Mouse (Mus musculus) heart, embryonic 12.5 days (tissue): ENCODE measurements at regions not wholly inside any gene's neighbourhood (a gene's known extent, or its start where the extent isn't known, plus 50 kb on each side); places are given as distances from the start of the nearest gene placed in this dataset.
A peak's percentile ranks its signal among the peaks of the same experiment; 100 is the strongest.

Source experiments
- ATAC-seq: fragments of 200-750 bp; cut with Nextera tagmentation; 2 replicates; pipeline ENCODE4 v1.8.0; 2017; ENCODE audit warnings: moderate TSS enrichment, moderate library complexity; ENCODE audit not compliant: insufficient number of reproducible peaks, low FRiP score
- H3K27ac ChIP-seq: fragments of 300-500 bp; sonication (generic); 2 replicates; pipeline ENCODE4 v1.5.1; 2016; ENCODE audit warnings: mild to moderate bottlenecking, moderate library complexity; ENCODE audit not compliant: poor library complexity, severe bottlenecking
- H3K27me3 ChIP-seq: fragments of 300-500 bp; sonication (generic); replicated peaks from 2 replicates; pipeline ENCODE4 v1.6.1; 2016; ENCODE audit warnings: mild to moderate bottlenecking, moderate library complexity
- H3K36me3 ChIP-seq: fragments of 300-500 bp; sonication (generic); 2 replicates; pipeline ENCODE4 v1.6.1; 2016; ENCODE audit warnings: mild to moderate bottlenecking, moderate library complexity
- H3K4me1 ChIP-seq: fragments of 300-500 bp; sonication (generic); replicated peaks from 2 replicates; pipeline ENCODE4 v1.6.1; 2016; ENCODE audit warnings: mild to moderate bottlenecking
- H3K4me2 ChIP-seq: fragments of 300-500 bp; sonication (generic); 2 replicates; pipeline ENCODE4 v1.6.1; 2016; ENCODE audit warnings: mild to moderate bottlenecking, moderate library complexity
- H3K4me3 ChIP-seq: fragments of 300-500 bp; sonication (generic); 2 replicates; pipeline ENCODE4 v1.5.1; 2016; ENCODE audit warnings: mild to moderate bottlenecking
- H3K9ac ChIP-seq: fragments of 300-500 bp; sonication (generic); 2 replicates; pipeline ENCODE4 v1.6.1; 2016; ENCODE audit warnings: mild to moderate bottlenecking, moderate library complexity
- H3K9me3 ChIP-seq: fragments of 300-500 bp; sonication (generic); replicated peaks from 2 replicates; pipeline ENCODE4 v1.6.1; 2016; ENCODE audit warnings: mild to moderate bottlenecking, moderate library complexity
- WGBS: fragments of 180-500 bp; shearing (Covaris S2); methylation state at CpG from one replicate; pipeline ENCODE4 v1.1.7; 2016; 5-methylcytosine and 5-hydroxymethylcytosine counted together

DNA sequence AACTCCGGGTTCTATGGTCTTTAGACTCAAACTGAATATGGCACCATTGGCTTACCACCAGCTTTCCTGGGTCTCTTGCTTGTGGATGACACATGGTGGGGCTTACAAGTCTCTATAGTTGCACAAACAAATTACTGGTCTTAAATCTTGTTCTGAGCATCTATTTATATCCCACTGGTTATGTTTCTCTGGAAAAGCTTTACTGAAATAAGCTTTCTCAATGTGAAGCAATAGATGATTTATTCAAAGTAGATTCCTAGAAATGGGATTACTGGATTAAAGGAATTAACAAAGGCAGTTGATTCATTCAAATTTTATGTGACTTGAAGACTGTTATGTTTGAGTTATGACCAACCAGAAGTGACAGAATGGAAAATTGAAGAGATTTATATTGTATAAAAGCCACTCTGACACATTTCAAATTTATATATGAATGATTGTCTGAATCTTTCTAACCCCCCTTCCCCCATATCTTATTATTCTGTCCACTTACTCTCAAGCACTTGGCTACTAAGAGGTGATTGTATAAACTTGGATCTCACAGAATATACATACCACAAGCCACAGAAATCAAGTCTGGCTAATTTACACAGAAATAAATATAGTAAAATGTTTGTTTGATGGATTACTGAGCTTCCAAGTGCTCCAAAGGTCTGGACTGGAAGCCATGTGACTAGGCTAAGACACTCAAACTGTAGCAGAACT is 113.4 kb upstream of the C1qtnf3 start:
- no peaks in the 10 kb centered on the region for H3K9me3 ChIP-seq
- ATAC-seq, result no peak
- WGBS, result 86% methylated on average over 1 of the region's 1 CpGs

DNA sequence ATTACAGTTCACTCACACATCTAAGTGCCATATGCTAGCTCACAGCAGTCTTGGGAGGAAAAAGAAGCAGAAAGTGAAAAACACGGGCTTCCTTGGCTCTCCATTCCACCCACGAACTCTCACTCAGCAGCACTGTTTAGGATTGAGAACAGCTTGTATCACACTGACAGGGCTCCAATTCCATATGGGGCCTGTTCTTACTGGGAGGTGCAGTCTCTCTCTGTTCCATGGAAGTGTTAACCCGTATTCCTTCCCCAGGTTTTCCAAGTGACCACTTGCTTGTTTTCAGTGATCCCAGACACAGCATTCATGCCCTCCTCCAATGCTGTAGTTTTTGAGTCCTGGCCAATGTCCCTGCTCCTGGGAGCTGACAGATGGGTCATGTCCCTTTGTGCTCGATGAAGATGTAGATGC is 111.5 kb upstream of the C1qtnf3 start:
- no peak overlapping the region for H3K4me2 ChIP-seq
- WGBS, result 45% methylated on average over 4 of the region's 4 CpGs
- no peak overlapping the region for H3K9ac ChIP-seq
- H3K9me3 ChIP-seq, result no peaks in the 10 kb centered on the region
- H3K4me3 ChIP-seq, result no peak overlapping the region
- ATAC-seq, result no peak
- H3K27ac ChIP-seq, result 0 out of 2 replicates have a peak overlapping the region, but pooled peaks have one; percentile 3
- H3K4me1 ChIP-seq, result 0 out of 2 replicates have a peak, but pooled peaks cover 2% of the 10 kb centered on the region
- H3K36me3 ChIP-seq, result no peaks in the 10 kb centered on the region
- no peaks in the 10 kb centered on the region for H3K27me3 ChIP-seq

More for the DNA sequence above, 113.4 kb upstream of the C1qtnf3 start:
- H3K27ac ChIP-seq, result no peak overlapping the region
- no peak overlapping the region for H3K9ac ChIP-seq
- no peak overlapping the region for H3K4me2 ChIP-seq
- peaks cover 8% of the 10 kb centered on the region for H3K4me1 ChIP-seq
- H3K27me3 ChIP-seq, result no peaks in the 10 kb centered on the region
- H3K36me3 ChIP-seq, result no peaks in the 10 kb centered on the region
- no peak overlapping the region for H3K4me3 ChIP-seq

DNA sequence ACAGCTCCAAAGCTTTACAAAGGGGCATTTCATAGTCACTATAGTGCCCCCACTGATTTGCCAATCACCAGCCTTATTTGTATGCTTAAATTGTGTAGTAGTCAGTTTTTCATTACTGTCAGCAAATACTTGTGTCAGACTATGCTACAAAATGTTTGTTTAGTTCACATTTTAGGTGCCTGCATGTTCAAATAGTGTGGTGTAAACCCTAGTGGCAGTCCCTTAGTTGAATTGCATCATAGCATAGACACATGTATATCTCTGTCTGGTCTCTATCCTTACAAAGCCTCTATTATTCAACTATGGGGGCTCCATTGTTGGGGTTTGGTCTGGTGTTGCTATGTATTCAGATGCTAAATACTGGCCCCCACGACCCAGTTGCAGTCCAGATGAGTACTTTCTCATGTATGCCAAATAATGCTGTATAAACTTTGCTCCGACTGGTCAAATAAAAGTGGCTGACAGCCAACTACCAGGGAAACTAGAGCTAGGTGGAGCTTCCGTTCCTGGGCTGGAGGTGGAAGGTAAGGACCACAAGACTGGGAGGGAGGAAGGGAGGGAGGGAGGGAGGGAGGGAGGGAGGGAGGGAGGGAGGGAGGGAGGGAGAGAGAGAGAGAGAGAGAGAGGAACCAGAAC is 109.0 kb upstream of the C1qtnf3 start:
- no peaks in the 10 kb centered on the region for H3K27me3 ChIP-seq
- H3K27ac ChIP-seq, result no peak overlapping the region
- no peak overlapping the region for H3K9ac ChIP-seq
- ATAC-seq, result no peak
- H3K4me2 ChIP-seq, result no peak overlapping the region
- H3K4me1 ChIP-seq, result no peaks in the 10 kb centered on the region
- no peaks in the 10 kb centered on the region for H3K36me3 ChIP-seq
- H3K9me3 ChIP-seq, result no peaks in the 10 kb centered on the region
- 69% methylated on average over 3 of the region's 3 CpGs for WGBS
- no peak overlapping the region for H3K4me3 ChIP-seq

DNA sequence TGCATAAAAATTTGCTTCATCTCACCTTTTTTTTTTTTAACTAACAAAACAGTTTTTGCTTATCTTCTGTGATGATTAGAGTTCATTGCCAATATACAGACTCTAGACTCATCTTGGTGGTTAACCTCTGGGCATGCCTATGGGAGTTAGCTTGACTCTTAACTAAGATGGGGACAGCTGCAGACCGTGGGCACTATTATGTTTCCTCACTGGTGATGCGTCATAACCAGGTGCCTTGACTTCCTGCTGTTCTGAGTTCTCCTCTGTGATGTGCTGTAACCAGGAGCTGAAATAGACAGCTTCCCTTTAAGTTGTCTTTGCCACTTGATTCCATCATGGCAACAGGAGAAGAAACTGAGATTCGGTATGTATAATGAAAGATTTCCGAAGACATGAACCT is 105.4 kb upstream of the C1qtnf3 start:
- 92% methylated on average over 4 of the region's 4 CpGs for WGBS

DNA sequence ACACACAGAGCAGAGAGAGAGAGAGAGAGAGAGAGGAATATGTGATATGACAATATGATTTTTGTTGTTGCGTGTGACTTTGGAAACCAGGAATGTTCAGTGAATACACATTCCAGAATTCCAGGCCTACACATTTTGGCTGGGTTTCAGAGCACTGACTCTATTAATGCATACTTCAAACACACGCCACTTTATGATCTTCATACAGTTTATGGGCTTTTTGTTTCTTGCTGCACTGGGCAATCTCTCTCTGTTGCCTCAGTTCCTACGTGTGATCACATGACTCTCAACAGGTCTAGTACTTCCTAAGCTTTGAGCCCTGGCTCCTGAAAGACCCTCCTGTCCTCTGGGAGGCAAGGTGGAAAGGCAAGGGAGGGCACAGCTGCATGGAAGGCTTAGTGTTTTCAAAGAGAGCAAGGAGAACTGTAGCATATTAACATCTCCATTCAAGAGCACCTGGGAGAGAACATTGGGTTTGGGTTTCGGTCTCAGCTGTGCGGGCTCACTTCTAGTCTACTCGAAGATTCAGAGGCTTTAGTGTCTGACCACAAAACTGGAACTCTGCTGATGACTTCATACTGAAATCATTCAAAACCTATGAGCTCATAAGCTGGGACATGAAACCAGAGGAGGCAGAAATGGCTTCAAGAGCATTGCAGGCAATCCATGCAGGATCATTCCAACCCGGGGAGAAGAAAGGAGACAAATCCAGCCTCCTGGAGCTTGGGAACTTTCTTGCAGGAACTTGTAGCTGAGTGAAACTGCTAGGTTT is 87.9 kb upstream of the C1qtnf3 start:
- Histone ChIP-seq H3K4me2 (no peak overlapping the region), H3K9ac (no peak overlapping the region), H3K27me3 (no peaks in the 10 kb centered on the region), H3K4me3 (no peak overlapping the region), H3K36me3 (no peaks in the 10 kb centered on the region), H3K4me1 (peaks cover 17% of the 10 kb centered on the region), H3K27ac (no peak overlapping the region), H3K9me3 (no peaks in the 10 kb centered on the region)
- no peak for ATAC-seq
- WGBS, result 76% methylated on average over 7 of the region's 7 CpGs

More for the DNA sequence above, 105.4 kb upstream of the C1qtnf3 start:
- H3K4me3 ChIP-seq, result no peak overlapping the region
- H3K4me2 ChIP-seq, result no peak overlapping the region
- H3K4me1 ChIP-seq, result no peaks in the 10 kb centered on the region
- H3K9ac ChIP-seq, result no peak overlapping the region
- H3K27ac ChIP-seq, result no peak overlapping the region
- no peaks in the 10 kb centered on the region for H3K9me3 ChIP-seq
- no peaks in the 10 kb centered on the region for H3K36me3 ChIP-seq
- H3K27me3 ChIP-seq, result no peaks in the 10 kb centered on the region
- ATAC-seq, result no peak

DNA sequence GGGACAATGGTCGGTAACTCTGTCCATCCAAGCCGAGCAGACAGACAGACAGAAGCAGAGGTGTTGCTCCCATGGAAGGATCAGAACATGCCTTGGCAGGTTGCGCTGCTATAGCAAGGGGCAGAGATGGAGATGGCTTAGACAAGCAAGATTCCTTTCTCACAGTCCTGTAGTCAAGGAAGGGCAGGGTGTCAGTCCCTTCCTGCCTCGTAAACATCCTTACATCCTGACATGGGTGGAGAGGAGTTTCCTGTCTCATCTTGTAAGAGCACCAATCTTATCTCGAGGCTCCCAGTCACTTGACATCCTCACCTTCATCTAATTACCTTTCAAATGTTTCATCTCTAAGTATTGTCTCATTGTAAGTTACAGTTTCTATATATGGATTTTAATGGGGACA is 87.0 kb upstream of the C1qtnf3 start:
- 62% methylated on average over 5 of the region's 5 CpGs for WGBS
- Histone ChIP-seq H3K27me3 (no peaks in the 10 kb centered on the region), H3K4me2 (no peak overlapping the region), H3K36me3 (no peaks in the 10 kb centered on the region), H3K4me1 (peaks cover 21% of the 10 kb centered on the region), H3K27ac (no peak overlapping the region), H3K9ac (no peak overlapping the region), H3K4me3 (no peak overlapping the region), H3K9me3 (no peaks in the 10 kb centered on the region)
- no peak for ATAC-seq

DNA sequence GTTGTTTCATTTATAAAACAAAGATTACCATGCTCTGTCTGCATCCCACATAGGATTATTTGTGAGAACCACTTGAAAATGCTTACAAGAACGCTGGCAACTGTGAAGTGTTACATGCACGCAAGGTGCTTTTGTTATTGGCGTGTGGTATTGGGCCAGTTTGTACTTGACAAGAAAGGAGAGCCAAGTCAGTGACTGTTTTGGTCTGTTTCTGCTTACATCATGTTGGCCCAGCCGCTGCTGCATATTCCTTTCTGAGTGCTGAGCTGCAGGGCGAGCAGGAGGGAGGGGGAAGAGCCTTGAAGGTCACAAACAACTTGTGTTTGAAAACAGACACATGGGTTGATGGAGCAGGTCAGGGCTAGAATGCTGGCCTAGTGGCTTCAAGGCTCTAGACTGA is 85.3 kb upstream of the C1qtnf3 start:
- Histone ChIP-seq H3K9ac (no peak overlapping the region), H3K27ac (no peak overlapping the region), H3K4me2 (no peak overlapping the region), H3K9me3 (no peaks in the 10 kb centered on the region), H3K4me3 (no peak overlapping the region), H3K36me3 (no peaks in the 10 kb centered on the region), H3K4me1 (peaks cover 21% of the 10 kb centered on the region), H3K27me3 (no peaks in the 10 kb centered on the region)
- 76% methylated on average over 5 of the region's 5 CpGs for WGBS
- ATAC-seq, result no peak

DNA sequence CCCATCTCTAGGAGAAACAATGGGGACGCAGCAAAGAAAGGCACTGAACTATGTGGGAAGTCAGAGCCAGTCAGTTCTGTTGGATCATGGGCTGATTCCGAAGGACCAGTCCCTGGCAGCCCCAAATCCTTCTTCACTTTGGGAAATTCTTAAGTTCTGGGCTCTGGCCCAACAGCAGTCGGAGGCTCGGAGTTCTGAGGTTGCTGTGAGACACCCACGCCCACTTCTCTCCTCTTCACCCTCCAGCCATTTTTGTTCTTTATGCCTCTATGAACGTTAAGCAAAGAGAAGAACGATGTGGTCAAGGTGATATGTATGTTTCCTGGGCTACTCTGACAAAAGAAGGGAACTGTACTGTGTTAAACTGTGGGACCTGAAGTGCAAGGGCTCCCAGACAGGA is 84.0 kb upstream of the C1qtnf3 start:
- Histone ChIP-seq H3K4me2 (no peak overlapping the region), H3K4me3 (no peak overlapping the region), H3K9me3 (no peaks in the 10 kb centered on the region), H3K27ac (no peak overlapping the region), H3K27me3 (no peaks in the 10 kb centered on the region), H3K36me3 (no peaks in the 10 kb centered on the region), H3K9ac (no peak overlapping the region), H3K4me1 (peaks cover 21% of the 10 kb centered on the region)
- 82% methylated on average over 7 of the region's 7 CpGs for WGBS
- ATAC-seq, result no peak

DNA sequence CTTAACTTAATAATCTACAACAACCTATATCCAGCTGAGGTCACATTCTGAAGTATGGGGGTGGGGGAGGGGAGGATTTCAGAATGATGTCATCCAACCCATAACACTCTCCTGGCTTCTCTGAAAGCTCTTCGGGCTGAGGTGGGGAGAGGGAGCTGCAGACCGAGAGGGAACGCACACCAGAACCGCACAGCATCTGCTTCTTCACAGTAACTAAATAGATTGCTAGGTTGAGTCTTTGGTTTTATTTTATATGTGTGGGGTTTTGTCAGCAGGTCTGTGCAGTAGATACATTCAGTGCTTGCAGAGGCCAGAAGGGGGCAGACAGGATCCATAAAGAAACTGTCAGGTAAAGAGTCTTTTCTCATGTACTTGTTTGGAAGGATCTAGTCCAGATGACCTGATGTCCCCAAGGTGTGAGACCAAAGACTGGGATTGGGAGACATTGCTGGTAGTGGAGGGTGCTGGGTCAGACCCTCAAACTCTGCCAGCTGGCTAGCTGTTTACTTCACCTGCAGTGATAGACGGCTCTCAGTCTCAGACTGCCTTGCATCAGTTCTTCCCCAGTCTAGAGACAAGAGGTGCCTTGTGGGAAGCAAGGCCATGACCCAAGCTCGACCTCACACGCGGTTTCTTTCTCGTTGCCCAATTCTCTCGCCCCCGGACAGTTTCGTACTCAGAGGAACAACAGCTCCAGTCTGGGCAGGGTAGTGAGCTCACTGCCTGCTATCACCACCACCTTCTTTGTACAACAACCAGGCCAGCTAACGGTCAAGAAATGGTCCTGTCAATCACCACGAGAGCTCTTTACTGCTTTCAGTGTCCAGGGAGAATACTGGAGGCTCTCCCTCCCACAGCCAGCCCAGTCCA is 83.2 kb upstream of the C1qtnf3 start:
- WGBS, result 37% methylated on average over 14 of the region's 14 CpGs
- Histone ChIP-seq H3K9ac (no peak overlapping the region), H3K4me1 (peaks cover 21% of the 10 kb centered on the region), H3K27ac (no peak overlapping the region), H3K4me2 (0 out of 2 replicates have a peak overlapping the region, but pooled peaks have one; percentile 2), H3K36me3 (no peaks in the 10 kb centered on the region), H3K27me3 (no peaks in the 10 kb centered on the region), H3K9me3 (no peaks in the 10 kb centered on the region), H3K4me3 (no peak overlapping the region)
- ATAC-seq, result peak; percentile 52; the same call in 1 of the 2 replicates

DNA sequence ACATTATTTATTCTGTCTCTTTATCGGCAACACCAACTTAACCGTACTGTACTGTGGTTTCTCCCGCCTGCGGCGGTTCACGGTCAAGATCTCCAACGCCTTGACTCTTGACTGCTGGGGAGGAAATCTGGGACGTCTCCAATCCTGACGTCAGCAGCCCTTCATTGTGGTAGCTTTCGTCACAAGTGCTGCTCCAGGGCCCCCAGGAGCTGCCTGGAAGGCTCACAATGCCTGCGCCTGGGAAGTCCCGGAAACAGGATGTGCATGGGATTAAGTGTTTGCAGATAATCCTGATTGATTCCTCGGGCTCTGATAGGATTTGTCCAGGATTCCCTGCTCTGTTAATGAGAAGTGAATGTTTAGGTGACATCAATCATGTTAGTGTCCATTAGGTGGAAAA is 82.3 kb upstream of the C1qtnf3 start:
- WGBS, result 32% methylated on average over 13 of the region's 13 CpGs
- ATAC-seq, result peak; percentile 28; the same call in 1 of the 2 replicates
- no peak overlapping the region for H3K27ac ChIP-seq

More for the DNA sequence above, 82.3 kb upstream of the C1qtnf3 start:
- Histone ChIP-seq H3K9me3 (no peaks in the 10 kb centered on the region), H3K4me3 (no peak overlapping the region), H3K9ac (no peak overlapping the region), H3K4me2 (no peak overlapping the region), H3K27me3 (no peaks in the 10 kb centered on the region), H3K4me1 (peaks cover 17% of the 10 kb centered on the region), H3K36me3 (no peaks in the 10 kb centered on the region)
